Mouse (Mus musculus) kidney, adult 2 months (tissue): Measurements from ENCODE around the gene Gm10306. TPM values are rescaled to one million over a fixed set of nuclear protein-coding genes. Genes with fewer than 3 reads are reported as not detected.
A peak's percentile ranks its signal among the peaks of the same experiment; 100 is the strongest.

Experiments used
- DNase-seq: peaks from one replicate; pipeline ENCODE4 v3.0.0; 2021
- H3K27ac ChIP-seq: fragments of 200-500 bp; 2 replicates; pipeline ENCODE4 v1.5.1; 2012; ENCODE audit warnings: low read depth, low read length, control low read depth, inconsistent platforms; ENCODE audit not compliant: insufficient read depth
- H3K27me3 ChIP-seq: fragments of 200-500 bp; replicated peaks from 2 replicates; pipeline ENCODE4 v1.6.1; 2012; ENCODE audit warnings: mild to moderate bottlenecking, moderate library complexity, low read length, inconsistent platforms; ENCODE audit not compliant: control insufficient read depth, insufficient read depth
- H3K36me3 ChIP-seq: fragments of 200-500 bp; 2 replicates; pipeline ENCODE4 v1.6.1; 2012; ENCODE audit warnings: mild to moderate bottlenecking, moderate library complexity, low read length, inconsistent platforms; ENCODE audit not compliant: control insufficient read depth, insufficient read depth
- H3K4me1 ChIP-seq: fragments of 200-500 bp; 2 replicates; pipeline ENCODE4 v1.6.1; 2011; ENCODE audit warnings: low read length; ENCODE audit not compliant: control insufficient read depth, insufficient read depth
- H3K4me3 ChIP-seq: fragments of 200-500 bp; 2 replicates; pipeline ENCODE4 v1.5.1; 2011; ENCODE audit warnings: mild to moderate bottlenecking, low read depth, low read length, control low read depth; ENCODE audit not compliant: insufficient read depth
- CTCF ChIP-seq: fragments of 200-500 bp; conservative IDR thresholded peaks from 2 replicates; pipeline ENCODE4 v1.5.1; 2011; ENCODE audit warnings: low read depth, mild to moderate bottlenecking, control low read depth, low read length, moderate library complexity, mixed read lengths; ENCODE audit not compliant: insufficient read depth, insufficient read length
- POLR2A ChIP-seq: fragments of 200-500 bp; IDR thresholded peaks from one replicate; pipeline ENCODE4 v1.6.1; 2011; ENCODE audit warnings: low read depth, low read length, control low read depth
- WGBS: fragments of 180-500 bp; shearing (Covaris S2); methylation state at CpG from one replicate; pipeline ENCODE4 v1.1.7; 2018; 5-methylcytosine and 5-hydroxymethylcytosine counted together
- polyA plus RNA-seq: library from polyadenylated mRNA; depleted of rRNA; stranded (reverse); fragments of >200 nt; gene quantifications from 2 replicates; pipeline ENCODE4 v1.2.3, GENCODE M21; 2012; rRNA removed

The Gm10306 gene
- polyA plus RNA-seq: not detected in 2 replicates

GRCm38 (mm10) chr4:94556265-94557054 is at the start of gene Gm10306, which contains the start of gene Caap1:
Gm10306 (plus strand) TSS chr4:94556546.
Caap1 (minus strand) TSS chr4:94556796.
- WGBS: under 1% methylated on average over 83 of the region's 83 CpGs
- H3K4me1 ChIP-seq: peaks cover 10% of the 10 kb centered on the region
- peak within 1 kb of the TSS; percentile 97 for H3K4me3 ChIP-seq
- TF ChIP-seq POLR2A (peak; percentile 20), CTCF (no peak)
- no peaks in the 10 kb centered on the region for H3K36me3 ChIP-seq
- DNase-seq: peak; percentile 94
- peak within 1 kb of the TSS; percentile 49; the same call in 1 of the 2 replicates for H3K27ac ChIP-seq
- no peaks in the 10 kb centered on the region for H3K27me3 ChIP-seq

- WGBS: 68% methylated on average over 3 of the region's 3 CpGs
- TF ChIP-seq POLR2A (no peak), CTCF (no peak)
- DNase-seq: no peak
- no peak overlapping the region for H3K4me3 ChIP-seq
- H3K27ac ChIP-seq: no peak overlapping the region
- H3K4me1 ChIP-seq: no peaks in the 10 kb centered on the region
- peaks cover 2% of the 10 kb centered on the region for H3K36me3 ChIP-seq
- H3K27me3 ChIP-seq: no peaks in the 10 kb centered on the region
Measured at GRCm38 (mm10) chr4:94515366-94515765, 41.0 kb upstream of the Gm10306 start.

GRCm38 (mm10) chr4:94517631-94518030 is 38.7 kb upstream of the Gm10306 start:
- TF ChIP-seq POLR2A (no peak), CTCF (peak; percentile 45)
- H3K4me1 ChIP-seq: no peaks in the 10 kb centered on the region
- no peaks in the 10 kb centered on the region for H3K27me3 ChIP-seq
- DNase-seq: peak; percentile 20
- no peak overlapping the region for H3K27ac ChIP-seq
- WGBS: 65% methylated on average over 4 of the region's 4 CpGs
- H3K4me3 ChIP-seq: no peak overlapping the region
- no peaks in the 10 kb centered on the region; the same call in 1 of the 2 replicates for H3K36me3 ChIP-seq

- DNase-seq: peak; percentile 7
Measured at GRCm38 (mm10) chr4:94523321-94523720, 33.0 kb upstream of the Gm10306 start.

GRCm38 (mm10) chr4:94529448-94529847 is 26.9 kb upstream of the Gm10306 start:
- Histone ChIP-seq H3K4me1 (no peaks in the 10 kb centered on the region), H3K4me3 (no peak overlapping the region), H3K27me3 (no peaks in the 10 kb centered on the region), H3K36me3 (no peaks in the 10 kb centered on the region), H3K27ac (no peak overlapping the region)
- WGBS: 86% methylated on average over 1 of the region's 1 CpGs
- TF ChIP-seq POLR2A: no peak
- no peak for TF ChIP-seq CTCF
- no peak for DNase-seq

More at GRCm38 (mm10) chr4:94523321-94523720, 33.0 kb upstream of the Gm10306 start:
- Histone ChIP-seq H3K27ac (no peak overlapping the region), H3K4me1 (no peaks in the 10 kb centered on the region), H3K4me3 (no peak overlapping the region), H3K36me3 (no peaks in the 10 kb centered on the region), H3K27me3 (no peaks in the 10 kb centered on the region)
- TF ChIP-seq CTCF (no peak), POLR2A (no peak)

GRCm38 (mm10) chr4:94533205-94533604 is 23.1 kb upstream of the Gm10306 start:
- Histone ChIP-seq H3K36me3 (no peaks in the 10 kb centered on the region; the same call in 1 of the 2 replicates), H3K4me3 (no peak overlapping the region), H3K27ac (no peak overlapping the region), H3K27me3 (no peaks in the 10 kb centered on the region), H3K4me1 (no peaks in the 10 kb centered on the region)
- no peak for TF ChIP-seq POLR2A
- no peak for TF ChIP-seq CTCF
- no peak for DNase-seq

- TF ChIP-seq CTCF (no peak), POLR2A (no peak)
- H3K27me3 ChIP-seq: no peaks in the 10 kb centered on the region
- WGBS: 91% methylated on average over 4 of the region's 4 CpGs
Measured at GRCm38 (mm10) chr4:94543041-94543440, 13.3 kb upstream of the Gm10306 start.

More at GRCm38 (mm10) chr4:94543041-94543440, 13.3 kb upstream of the Gm10306 start:
- H3K4me3 ChIP-seq: no peak overlapping the region
- H3K27ac ChIP-seq: no peak overlapping the region
- no peaks in the 10 kb centered on the region for H3K4me1 ChIP-seq
- peaks cover 1% of the 10 kb centered on the region; the same call in 1 of the 2 replicates for H3K36me3 ChIP-seq
- no peak for DNase-seq
